Mouse (Mus musculus) G1E-ER4 (cell line): Measurements from ENCODE around the gene Syce2. TPM values are rescaled to one million over a fixed set of nuclear protein-coding genes. Genes with fewer than 3 reads are reported as not detected.

Source experiments
- GATA1 ChIP-seq: IDR thresholded peaks from one replicate; pipeline ENCODE4 v1.8.0; 2012; ENCODE audit warnings: low read length, inconsistent platforms
- polyA plus RNA-seq: library from polyadenylated mRNA; stranded (reverse); fragments of >175 nt; gene quantifications from 2 replicates; pipeline ENCODE4 v1.2.3, GENCODE M21; 2012

The Syce2 gene
- polyA plus RNA-seq, 1 experiment: 102 TPM

- TF ChIP-seq GATA1: no peak
Observed at GRCm38 (mm10) chr8:84930582-84930981, 58.7 kb downstream of the Syce2 start.

- no peak for TF ChIP-seq GATA1
Observed at GRCm38 (mm10) chr8:84933767-84934559, 62.1 kb downstream of the Syce2 start.

- no peak for TF ChIP-seq GATA1
Observed at GRCm38 (mm10) chr8:84934860-84935259, 62.9 kb downstream of the Syce2 start.

GRCm38 (mm10) chr8:84935489-84935888, 63.6 kb downstream of the Syce2 start:
- TF ChIP-seq GATA1: no peak

- TF ChIP-seq GATA1: no peak
Observed at GRCm38 (mm10) chr8:84936041-84936961, 64.4 kb downstream of the Syce2 start.

- TF ChIP-seq GATA1: no peak
Observed at GRCm38 (mm10) chr8:84936962-84937546, 65.1 kb downstream of the Syce2 start, which contains the start of gene Mast1. Gene Mast1, minus strand, starts transcription at chr8:84937359.

Other genes with a start within 250 kb of the Syce2 start
- 130 and 154 TPM in 2 replicates for gene Ier2, start 209.3 kb upstream of the Syce2 start, polyA plus RNA-seq
- gene Trmt1, start 185.8 kb upstream of the Syce2 start, polyA plus RNA-seq: 205 and 272 TPM in 2 replicates
- gene Nacc1, start 184.2 kb upstream of the Syce2 start, polyA plus RNA-seq: 187 and 191 TPM in 2 replicates
- gene Lyl1, start 170.7 kb upstream of the Syce2 start, polyA plus RNA-seq: 435 and 447 TPM in 2 replicates
- 17.8 and 20.7 TPM in 2 replicates for gene G430095P16Rik, start 149.1 kb upstream of the Syce2 start, polyA plus RNA-seq
- gene Nfix, start 71.8 kb upstream of the Syce2 start, polyA plus RNA-seq: 16.4 and 17.8 TPM in 2 replicates
- 1.6 and 1.7 TPM in 2 replicates for gene Dand5, start 49.3 kb upstream of the Syce2 start, polyA plus RNA-seq
- gene Gadd45gip1, start 40.6 kb upstream of the Syce2 start, polyA plus RNA-seq: 88.2 and 112 TPM in 2 replicates
- gene Rad23a, start 31.4 kb upstream of the Syce2 start, polyA plus RNA-seq: 615 and 707 TPM in 2 replicates
- gene Calr, start 25.2 kb upstream of the Syce2 start, polyA plus RNA-seq: 315 and 318 TPM in 2 replicates
- 149 and 179 TPM in 2 replicates for gene Farsa, start 15.1 kb upstream of the Syce2 start, polyA plus RNA-seq
- 89.9 and 98.4 TPM in 2 replicates for gene Gcdh, start 21.8 kb downstream of the Syce2 start, polyA plus RNA-seq
- 371 and 477 TPM in 2 replicates for gene Klf1, start 29.8 kb downstream of the Syce2 start, polyA plus RNA-seq
- 25.4 and 75.0 TPM in 2 replicates for gene Dnase2a, start 36.4 kb downstream of the Syce2 start, polyA plus RNA-seq
- gene Mast1, start 65.2 kb downstream of the Syce2 start, polyA plus RNA-seq: 0.46 and 0.50 TPM in 2 replicates
- gene Rtbdn, start 74.9 kb downstream of the Syce2 start, polyA plus RNA-seq: not detected in 2 replicates
- not detected in 2 replicates for gene Gm49661, start 97.3 kb downstream of the Syce2 start, polyA plus RNA-seq
- gene Prdx2, start 97.5 kb downstream of the Syce2 start, polyA plus RNA-seq: 29.7 and 136 TPM in 2 replicates
- gene Rnaseh2a, start 97.7 kb downstream of the Syce2 start, polyA plus RNA-seq: 725 and 803 TPM in 2 replicates
- 68.1 and 95.2 TPM in 2 replicates for gene Junb, start 106.6 kb downstream of the Syce2 start, polyA plus RNA-seq
- 10.7 and 11.9 TPM in 2 replicates for gene Hook2, start 118.5 kb downstream of the Syce2 start, polyA plus RNA-seq
- gene Best2, start 142.4 kb downstream of the Syce2 start, polyA plus RNA-seq: 0.03 TPM in 2 replicates
- gene Asna1, start 153.2 kb downstream of the Syce2 start, polyA plus RNA-seq: 97.2 and 187 TPM in 2 replicates
- gene Trir, start 154.7 kb downstream of the Syce2 start, polyA plus RNA-seq: 299 and 448 TPM in 2 replicates
- gene Tnpo2, start 164.8 kb downstream of the Syce2 start, polyA plus RNA-seq: 17.1 and 25.1 TPM in 2 replicates
- gene Fbxw9, start 187.9 kb downstream of the Syce2 start, polyA plus RNA-seq: 24.7 and 27.7 TPM in 2 replicates
- gene Gm5741, start 195.9 kb downstream of the Syce2 start, polyA plus RNA-seq: 1.1 and 1.3 TPM in 2 replicates
- 35.9 and 40.4 TPM in 2 replicates for gene Dhps, start 199.6 kb downstream of the Syce2 start, polyA plus RNA-seq
- 4.1 and 22.5 TPM in 2 replicates for gene Wdr83os, start 208.6 kb downstream of the Syce2 start, polyA plus RNA-seq
- gene Wdr83, start 209.2 kb downstream of the Syce2 start, polyA plus RNA-seq: 18.1 and 45.7 TPM in 2 replicates
- gene Man2b1, start 211.2 kb downstream of the Syce2 start, polyA plus RNA-seq: 9.5 and 11.4 TPM in 2 replicates